Mouse (Mus musculus) CH12.LX (cell line): ENCODE measurements around the gene Sbf2. TPM values are rescaled to one million over a fixed set of nuclear protein-coding genes. Genes with fewer than 3 reads are reported as not detected.
A peak's percentile ranks its signal among the peaks of the same experiment; 100 is the strongest.

Experiments used
- DNase-seq: peaks from one replicate; pipeline ENCODE4 v3.0.0-alpha.2; 2013; ENCODE audit errors: extremely low read depth
- H3K27ac ChIP-seq: 2 replicates; pipeline ENCODE4 v1.5.1; 2012; ENCODE audit warnings: low read depth, mild to moderate bottlenecking, control low read depth, moderate library complexity; ENCODE audit not compliant: insufficient read depth
- H3K27me3 ChIP-seq: replicated peaks from 2 replicates; pipeline ENCODE3; 2012; ENCODE audit warnings: inconsistent platforms
- H3K36me3 ChIP-seq, 2 experiments: replicated peaks in 1 of 2; 2 replicates each; pipeline versions ENCODE3 to v1.6.1; 2012; ENCODE audit warnings: inconsistent platforms in 1 of 2, low read length in 1 of 2, mild to moderate bottlenecking in 1 of 2, mixed read lengths in 1 of 2, moderate library complexity in 1 of 2; ENCODE audit not compliant: control insufficient read depth in 1 of 2, insufficient read depth in 1 of 2
- H3K4me1 ChIP-seq, 2 experiments: 2 replicates each; pipeline ENCODE4 v1.6.1; 2012; ENCODE audit warnings: inconsistent platforms in 1 of 2, moderate library complexity in 1 of 2; ENCODE audit not compliant: insufficient read depth in 2 of 2, control insufficient read depth in 1 of 2
- H3K4me2 ChIP-seq: 2 replicates; pipeline ENCODE4 v1.6.1; 2012; ENCODE audit warnings: low read depth, mild to moderate bottlenecking, control low read depth; ENCODE audit not compliant: poor library complexity, insufficient read depth, severe bottlenecking
- H3K4me3 ChIP-seq, 3 experiments: fragments of 150-350 bp in 1 of 3; sonication (generic) in 1 of 3; replicated peaks in 1 of 3; 2 replicates each; pipeline versions ENCODE3 to v1.5.1; 2011 to 2012; ENCODE audit warnings: low read depth in 2 of 3, low read length in 2 of 3, mild to moderate bottlenecking in 2 of 3, moderate library complexity in 2 of 3, control low read depth in 1 of 3, improper control_type of control experiment in 1 of 3, inconsistent platforms in 1 of 3, mixed read lengths in 1 of 3; ENCODE audit not compliant: poor library complexity in 1 of 3
- H3K79me2 ChIP-seq: replicated peaks from 2 replicates; pipeline ENCODE4 v1.6.1; 2012; ENCODE audit warnings: mild to moderate bottlenecking, moderate library complexity; ENCODE audit not compliant: control insufficient read depth, poor library complexity, insufficient read depth, severe bottlenecking; ENCODE audit errors: extremely low read depth
- H3K9ac ChIP-seq: 2 replicates; pipeline ENCODE4 v1.6.1; 2012; ENCODE audit warnings: low read depth, mild to moderate bottlenecking, control low read depth, moderate library complexity; ENCODE audit not compliant: insufficient read depth
- H3K9me3 ChIP-seq: replicated peaks from 2 replicates; pipeline ENCODE3; 2012; ENCODE audit warnings: low read length, inconsistent platforms, mixed read lengths
- CHD1 ChIP-seq: IDR thresholded peaks from 2 replicates; pipeline ENCODE4 v1.6.1; 2012; ENCODE audit warnings: low read depth, low read length, improper control_type of control experiment, inconsistent platforms
- CTCF ChIP-seq, 2 experiments: IDR thresholded peaks in 1 of 2; conservative IDR thresholded peaks in 1 of 2; 2 replicates each; pipeline ENCODE4 v1.5.1; 2011 to 2012; ENCODE audit warnings: low read depth in 2 of 2, low read length in 2 of 2, improper control_type of control experiment in 1 of 2, inconsistent platforms in 1 of 2, mild to moderate bottlenecking in 1 of 2, moderate library complexity in 1 of 2
- E2F4 ChIP-seq: IDR thresholded peaks from 2 replicates; pipeline ENCODE4 v1.6.1; 2011; ENCODE audit warnings: low read depth, low read length, improper control_type of control experiment; ENCODE audit not compliant: insufficient replicate concordance
- ELF1 ChIP-seq: IDR thresholded peaks from 2 replicates; pipeline ENCODE4 v1.6.1; 2014; ENCODE audit warnings: low read depth, mild to moderate bottlenecking, inconsistent platforms, low read length, improper control_type of control experiment
- ETS1 ChIP-seq: conservative IDR thresholded peaks from 2 replicates; pipeline ENCODE4 v1.6.1; 2012; ENCODE audit warnings: low read depth, mild to moderate bottlenecking, inconsistent platforms, low read length, improper control_type of control experiment, moderate library complexity
- IRF4 ChIP-seq: IDR thresholded peaks from 2 replicates; pipeline ENCODE4 v1.6.1; 2014; ENCODE audit warnings: low read depth, mild to moderate bottlenecking, inconsistent platforms, low read length, improper control_type of control experiment
- JUN ChIP-seq: IDR thresholded peaks from 2 replicates; pipeline ENCODE4 v1.6.1; 2011; ENCODE audit warnings: low read depth, mild to moderate bottlenecking, low read length, improper control_type of control experiment, moderate library complexity; ENCODE audit not compliant: insufficient read depth
- JUND ChIP-seq: conservative IDR thresholded peaks from 2 replicates; pipeline ENCODE4 v1.6.1; 2011; ENCODE audit warnings: low read depth, low read length, improper control_type of control experiment
- KAT2A ChIP-seq: IDR thresholded peaks from 2 replicates; pipeline ENCODE4 v1.6.1; 2012; ENCODE audit warnings: low read length, improper control_type of control experiment, inconsistent platforms; ENCODE audit not compliant: insufficient replicate concordance
- MAX ChIP-seq: IDR thresholded peaks from 2 replicates; pipeline ENCODE4 v1.6.1; 2011; ENCODE audit warnings: low read length, improper control_type of control experiment
- MAZ ChIP-seq: IDR thresholded peaks from 2 replicates; pipeline ENCODE4 v1.6.1; 2012; ENCODE audit warnings: low read depth, mild to moderate bottlenecking, inconsistent platforms, low read length, improper control_type of control experiment, moderate library complexity
- MXI1 ChIP-seq: IDR thresholded peaks from 2 replicates; pipeline ENCODE4 v1.6.1; 2011; ENCODE audit warnings: mild to moderate bottlenecking, low read depth, low read length, improper control_type of control experiment
- NELFE ChIP-seq: IDR thresholded peaks from 2 replicates; pipeline ENCODE4 v1.6.1; 2011; ENCODE audit warnings: low read depth, low read length, improper control_type of control experiment
- NRF1 ChIP-seq: IDR thresholded peaks from 2 replicates; pipeline ENCODE4 v1.6.1; 2014; ENCODE audit warnings: low read depth, mild to moderate bottlenecking, inconsistent platforms, low read length, improper control_type of control experiment, moderate library complexity
- PAX5 ChIP-seq: IDR thresholded peaks from 2 replicates; pipeline ENCODE4 v1.6.1; 2012; ENCODE audit warnings: low read length, inconsistent platforms, mixed read lengths
- POLR2AphosphoS2 ChIP-seq: IDR thresholded peaks from 2 replicates; pipeline ENCODE4 v1.6.1; 2011; ENCODE audit warnings: low read depth, low read length, improper control_type of control experiment
- SMC3 ChIP-seq: IDR thresholded peaks from 2 replicates; pipeline ENCODE4 v1.6.1; 2011; ENCODE audit warnings: low read depth, low read length, improper control_type of control experiment
- TCF12 ChIP-seq: IDR thresholded peaks from 2 replicates; pipeline ENCODE4 v1.6.1; 2014; ENCODE audit warnings: low read depth, mild to moderate bottlenecking, inconsistent platforms, low read length, improper control_type of control experiment
- USF2 ChIP-seq: conservative IDR thresholded peaks from 2 replicates; pipeline ENCODE4 v1.6.1; 2011; ENCODE audit warnings: low read depth, low read length, improper control_type of control experiment
- ZKSCAN1 ChIP-seq: IDR thresholded peaks from 2 replicates; pipeline ENCODE4 v1.6.1; 2012; ENCODE audit warnings: low read depth, inconsistent platforms, low read length, improper control_type of control experiment, borderline replicate concordance
- ZMIZ1 ChIP-seq: IDR thresholded peaks from 2 replicates; pipeline ENCODE4 v1.6.1; 2012; ENCODE audit warnings: low read depth, mild to moderate bottlenecking, inconsistent platforms, low read length, improper control_type of control experiment
- ZNF384 ChIP-seq: IDR thresholded peaks from 2 replicates; pipeline ENCODE4 v1.6.1; 2012; ENCODE audit warnings: low read depth, low read length, improper control_type of control experiment, inconsistent platforms
- dilution Hi-C: fragments of 300-500 bp; cut with MboI; formaldehyde crosslinking; loops from 2 replicates; pipeline ENCODE4 v1.14.3; 2020; ENCODE audit warnings: low sequenced_read_pairs; ENCODE audit not compliant: extremely low pct_unique_long_range_greater_than_20kb, extremely low pct_ligation_motif_present
- in situ Hi-C: fragments of 300-500 bp; cut with MboI; formaldehyde crosslinking; loops from 3 replicates; pipeline ENCODE4 v1.14.3; 2019; ENCODE audit warnings: low sequenced_read_pairs, low pct_ligation_motif_present, low pct_unique_long_range_greater_than_20kb, mixed read lengths
- polyA plus RNA-seq: library from polyadenylated mRNA; unstranded; fragments of >175 nt; gene quantifications from 2 replicates; pipeline ENCODE4 v1.2.1, GENCODE M21; 2012; ENCODE audit warnings: low read depth; ENCODE audit not compliant: insufficient read length
- total RNA-seq, 2 experiments: library from RNA; depleted of rRNA; stranded (reverse); fragments of 300-350 nt in 1 of 2; fragments of >200 nt in 1 of 2; gene quantifications; 2 replicates each; pipeline ENCODE4 v1.2.3; 2012 to 2014

Sbf2 gene
- total and polyA plus RNA-seq, 3 experiments: 9.5 to 21.5 (median 11.4) TPM

DNA sequence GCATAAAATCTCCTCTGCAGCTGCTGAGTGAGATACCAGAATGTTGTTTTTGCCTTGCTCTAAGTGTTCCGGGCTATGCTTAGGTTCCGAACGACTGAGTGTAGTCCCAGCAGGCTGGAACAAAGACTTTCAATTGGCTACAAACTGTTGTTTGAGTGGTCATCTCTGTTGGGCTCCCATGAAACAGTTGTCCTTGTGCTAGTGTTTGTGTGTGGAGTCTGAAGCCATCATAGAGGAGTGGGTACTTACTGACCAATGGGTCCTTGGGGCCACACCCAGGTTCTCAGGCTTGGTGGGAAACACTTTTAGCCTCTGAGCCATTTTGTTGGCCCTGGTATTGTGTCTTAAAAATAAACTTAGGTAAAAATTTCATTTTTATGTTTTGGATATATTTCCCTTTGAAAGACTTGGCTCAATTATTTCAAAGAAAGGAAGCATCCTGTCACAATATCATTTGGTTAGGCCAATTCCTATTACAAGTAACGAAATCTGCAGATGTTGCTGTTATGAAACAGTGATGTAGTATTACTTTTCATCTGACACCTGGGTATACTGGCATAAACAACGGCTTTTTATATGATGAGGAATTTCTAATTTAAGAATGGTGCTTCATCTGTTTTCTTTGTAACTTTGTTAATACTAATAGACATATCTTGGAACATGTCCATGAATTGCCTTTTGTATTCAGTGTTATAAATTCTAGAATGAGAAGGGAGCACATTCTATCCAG is 289.2 kb downstream of the Sbf2 start:
- DNase-seq: no peak
- dilution Hi-C loops (no loop called here), in situ Hi-C loops (no loop called here)
- Histone ChIP-seq H3K27me3 (no peaks in the 10 kb centered on the region), H3K9me3 (peaks cover 3% of the 10 kb centered on the region), H3K79me2 (no peaks in the 10 kb centered on the region), H3K9ac (no peak overlapping the region), H3K27ac (no peak overlapping the region), H3K4me1 (peaks cover 0 to 3% of the 10 kb centered on the region in 2 experiments; a peak in 1 of 4 replicates), H3K4me3 (no peak overlapping the region), H3K36me3 (peaks cover 41 to 83% of the 10 kb centered on the region in 2 experiments), H3K4me2 (no peak overlapping the region)
- TF ChIP-seq CHD1: no peak
- no peak for TF ChIP-seq MXI1
- no peak for TF ChIP-seq JUN
- no peak for TF ChIP-seq TCF12
- no peak for TF ChIP-seq MAZ
- TF ChIP-seq E2F4: no peak
- no peak for TF ChIP-seq KAT2A
- no peak for TF ChIP-seq ELF1
- no peak for TF ChIP-seq NRF1
- no peak for TF ChIP-seq NELFE
- TF ChIP-seq ZMIZ1: no peak
- TF ChIP-seq MAX: no peak

- in situ Hi-C loops (no loop called here), dilution Hi-C loops (no loop called here)
- no peak overlapping the region for H3K4me3 ChIP-seq
- no peak overlapping the region for H3K4me2 ChIP-seq
- H3K79me2 ChIP-seq: no peaks in the 10 kb centered on the region
- H3K36me3 ChIP-seq: peaks cover 47 to 83% of the 10 kb centered on the region in 2 experiments
- no peak for DNase-seq
- TF ChIP-seq KAT2A (no peak), ZKSCAN1 (no peak), E2F4 (no peak), ZNF384 (peak; percentile 61), JUND (no peak), JUN (no peak), POLR2AphosphoS2 (no peak), IRF4 (no peak), ETS1 (no peak), CTCF (conservative IDR thresholded peaks at IDR 0.05 in 1 of 2, IDR thresholded peaks at IDR 0.05 in 1 of 2; ENCODE audit: low read depth in 2 of 2, low read length in 2 of 2) (peak in 1 of 2 experiments; percentile 36; a peak in 2 of 4 replicates), ELF1 (no peak), PAX5 (no peak), MAX (no peak), USF2 (no peak), MAZ (no peak), SMC3 (peak; percentile 14; the same call in 1 of the 2 replicates)
- no peak overlapping the region for H3K9ac ChIP-seq
- no peak overlapping the region for H3K27ac ChIP-seq
- H3K9me3 ChIP-seq: peaks cover 3% of the 10 kb centered on the region
- H3K27me3 ChIP-seq: no peaks in the 10 kb centered on the region
- H3K4me1 ChIP-seq: peaks cover 0 to 3% of the 10 kb centered on the region in 2 experiments; a peak in 1 of 4 replicates
These were observed 289.9 kb downstream of the Sbf2 start for GRCm38 (mm10) chr7:110324852-110325251.
